Mouse (Mus musculus) forebrain, postnatal 0 days (tissue): ENCODE data around the gene Nfix. TPM values are rescaled to one million over a fixed set of nuclear protein-coding genes. Genes with fewer than 3 reads are reported as not detected.

Source experiments
- ATAC-seq: fragments of 200-750 bp; cut with Nextera tagmentation; 2 replicates; pipeline ENCODE4 v1.8.0; 2017; ENCODE audit warnings: mild to moderate bottlenecking, moderate library complexity
- DNase-seq: peaks from one replicate; pipeline ENCODE4 v3.0.0-alpha.2; 2015
- H3K27ac ChIP-seq: fragments of 300-500 bp; sonication (generic); 2 replicates; pipeline ENCODE4 v1.5.1; 2014; ENCODE audit warnings: low read depth, mild to moderate bottlenecking, antibody characterized with exemption, low read length, moderate library complexity, mixed read lengths
- H3K27me3 ChIP-seq: fragments of 300-500 bp; sonication (generic); 2 replicates; pipeline ENCODE4 v1.6.1; 2014; ENCODE audit warnings: mild to moderate bottlenecking, low read length, mixed read lengths; ENCODE audit not compliant: insufficient read depth
- H3K36me3 ChIP-seq: fragments of 300-500 bp; sonication (generic); 2 replicates; pipeline ENCODE4 v1.6.1; 2014; ENCODE audit warnings: mild to moderate bottlenecking, moderate library complexity; ENCODE audit not compliant: insufficient read depth
- H3K4me1 ChIP-seq: fragments of 300-500 bp; sonication (generic); 2 replicates; pipeline ENCODE4 v1.6.1; 2014; ENCODE audit warnings: antibody characterized with exemption; ENCODE audit not compliant: insufficient read depth
- H3K4me2 ChIP-seq: fragments of 300-500 bp; sonication (generic); 2 replicates; pipeline ENCODE4 v1.6.1; 2014; ENCODE audit warnings: low read depth, mild to moderate bottlenecking, moderate library complexity
- H3K4me3 ChIP-seq: fragments of 300-500 bp; sonication (generic); 2 replicates; pipeline ENCODE4 v1.5.1; 2014; ENCODE audit warnings: low read depth, low read length, mixed read lengths
- H3K9ac ChIP-seq: fragments of 300-500 bp; sonication (generic); 2 replicates; pipeline ENCODE4 v1.6.1; 2014; ENCODE audit warnings: mild to moderate bottlenecking
- H3K9me3 ChIP-seq: fragments of 300-500 bp; sonication (generic); 2 replicates; pipeline ENCODE4 v1.6.1; 2016; ENCODE audit warnings: low read length
- CTCF ChIP-seq: sonication (generic); IDR thresholded peaks from 2 replicates; pipeline ENCODE4 v1.5.1; 2016; ENCODE audit warnings: antibody characterized with exemption, control low read depth, low read depth
- WGBS: fragments of 180-500 bp; shearing (Covaris S2); extraction: QIAGEN DNeasy Blood & Tissue Kit; methylation state at CpG from one replicate; pipeline ENCODE4 v1.1.7; 2014; 5-methylcytosine and 5-hydroxymethylcytosine counted together
- polyA plus RNA-seq: library from polyadenylated mRNA; unstranded; fragments of >200 nt; fragmentation: Nextera tagmentation; extraction: Ambion mirVana; gene quantifications from 2 replicates; pipeline ENCODE4 v1.2.1, GENCODE M21; 2015
- total RNA-seq: library from RNA; depleted of rRNA; stranded (reverse); fragments of >200 nt; gene quantifications from 2 replicates; pipeline ENCODE4 v1.2.3, GENCODE M21; 2014

Gene Nfix
- total and polyA plus RNA-seq, 2 experiments from 2014 or later, result 111 to 376 TPM

DNA sequence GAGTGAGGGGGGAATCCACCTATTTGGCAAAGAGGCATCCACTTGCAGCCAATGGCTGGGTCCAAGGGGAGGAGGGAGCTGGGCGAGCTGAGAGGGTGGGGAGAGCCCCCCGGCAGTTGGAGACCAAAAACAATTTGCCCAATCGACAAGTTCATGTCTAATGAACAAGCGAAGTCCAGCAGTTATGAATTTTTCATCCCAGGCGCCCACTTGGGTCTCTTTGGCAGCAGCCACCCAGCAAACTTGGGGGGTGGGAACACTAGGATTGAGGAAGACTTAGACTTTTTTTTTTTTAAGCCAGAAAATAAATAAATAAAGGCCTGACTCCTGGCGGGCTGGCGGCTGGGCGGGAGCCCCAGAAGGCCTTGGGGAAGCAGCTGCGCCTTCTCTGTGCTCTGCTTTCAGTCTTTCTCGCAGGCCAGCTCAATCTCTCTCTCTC, 25.7 kb downstream of the Nfix start:
- Histone ChIP-seq H3K27me3 (no peaks in the 10 kb centered on the region; the same call in none of the 2 replicates), H3K36me3 (no peaks in the 10 kb centered on the region), H3K27ac (peak overlapping the region; percentile 95), H3K9ac (peak overlapping the region; percentile 37), H3K4me1 (peaks cover 29% of the 10 kb centered on the region), H3K4me3 (peak overlapping the region; percentile 48), H3K9me3 (no peaks in the 10 kb centered on the region), H3K4me2 (peak overlapping the region; percentile 71)
- 3% methylated on average over 10 of the region's 10 CpGs for WGBS
- TF ChIP-seq CTCF, result no peak
- DNase-seq, result peak; percentile 87
- peak; percentile 58 for ATAC-seq

DNA sequence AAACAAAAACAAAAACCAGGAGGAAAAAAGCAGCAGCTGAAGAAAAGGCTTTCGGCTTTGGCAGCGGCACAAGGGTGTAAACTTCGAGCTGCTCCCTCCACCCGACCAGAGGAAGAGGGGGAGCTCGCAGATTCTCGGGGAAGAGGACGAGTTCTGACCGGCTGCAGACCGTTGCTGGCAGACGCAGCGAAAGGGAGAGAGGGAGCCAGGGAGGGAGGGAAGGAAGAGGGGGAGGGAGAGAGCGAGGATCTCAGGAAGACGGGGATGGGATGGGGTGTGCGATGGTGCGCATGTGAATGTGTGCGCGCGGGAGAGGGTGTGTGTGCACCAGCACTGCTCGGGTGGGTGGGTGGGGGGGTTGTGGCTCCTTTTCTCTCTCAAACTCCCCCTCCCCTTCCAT, 26.3 kb downstream of the Nfix start:
- peak overlapping the region; percentile 71 for H3K4me2 ChIP-seq
- peak overlapping the region; percentile 95 for H3K27ac ChIP-seq
- H3K9me3 ChIP-seq, result no peaks in the 10 kb centered on the region
- DNase-seq (peak; percentile 92), ATAC-seq (peak; percentile 87)
- peaks cover 25% of the 10 kb centered on the region for H3K4me1 ChIP-seq
- no peak for TF ChIP-seq CTCF
- H3K9ac ChIP-seq, result peak overlapping the region; percentile 57
- H3K27me3 ChIP-seq, result no peaks in the 10 kb centered on the region; the same call in none of the 2 replicates
- H3K4me3 ChIP-seq, result peak overlapping the region; percentile 48
- H3K36me3 ChIP-seq, result no peaks in the 10 kb centered on the region
- WGBS, result 3% methylated on average over 17 of the region's 19 CpGs

DNA sequence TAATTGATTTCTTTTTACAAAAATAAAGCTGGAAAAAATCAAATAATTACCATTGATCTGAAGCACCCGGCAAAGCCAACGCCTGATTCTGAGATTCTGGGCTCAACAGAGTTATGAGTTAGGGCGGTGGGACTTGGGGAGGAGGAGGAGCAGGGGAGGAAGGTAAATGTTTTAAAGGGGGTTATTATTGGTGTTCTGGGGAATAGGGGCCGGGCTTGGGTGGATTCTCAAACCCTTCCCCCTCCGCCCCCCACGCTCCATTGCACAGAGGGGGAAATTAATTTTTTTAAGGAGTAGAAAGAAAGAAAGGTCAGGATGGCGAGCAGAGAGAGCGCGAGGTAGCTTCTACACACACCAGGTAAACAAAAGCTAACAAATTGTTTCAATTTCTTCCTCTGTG, 26.8 kb downstream of the Nfix start:
- peak overlapping the region; percentile 71 for H3K4me2 ChIP-seq
- 0 out of 2 replicates have a peak, but pooled peaks cover 4% of the 10 kb centered on the region for H3K36me3 ChIP-seq
- no peaks in the 10 kb centered on the region; the same call in none of the 2 replicates for H3K27me3 ChIP-seq
- DNase-seq (peak; percentile 68), ATAC-seq (peak; percentile 30; the same call in 1 of the 2 replicates)
- peak overlapping the region; percentile 57 for H3K9ac ChIP-seq
- H3K4me3 ChIP-seq, result peak overlapping the region; percentile 48
- peaks cover 20% of the 10 kb centered on the region for H3K4me1 ChIP-seq
- TF ChIP-seq CTCF, result no peak
- peak overlapping the region; percentile 95 for H3K27ac ChIP-seq
- no peaks in the 10 kb centered on the region for H3K9me3 ChIP-seq
- WGBS, result 3% methylated on average over 9 of the region's 9 CpGs

DNA sequence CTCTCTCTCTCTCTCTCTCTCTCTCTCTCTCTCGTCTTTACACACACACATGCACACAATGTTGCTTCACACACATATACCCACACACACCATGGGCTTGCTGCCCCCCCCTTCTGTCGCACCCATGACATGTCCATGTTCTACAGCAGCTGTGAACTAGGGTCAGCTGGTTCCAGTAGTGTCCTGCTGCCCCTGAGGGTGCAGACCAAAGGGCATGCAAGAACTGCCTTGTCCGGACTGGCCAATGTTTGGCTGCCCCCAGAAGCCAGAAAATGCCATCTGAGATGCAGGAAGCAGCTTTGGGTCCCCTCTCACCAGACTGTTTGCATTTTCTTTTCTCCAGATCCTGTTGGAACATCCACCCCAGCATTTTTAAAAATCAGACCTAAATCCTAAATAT, 27.5 kb downstream of the Nfix start:
- Histone ChIP-seq H3K4me1 (peaks cover 15% of the 10 kb centered on the region), H3K9me3 (no peaks in the 10 kb centered on the region), H3K27me3 (no peaks in the 10 kb centered on the region; the same call in 1 of the 2 replicates), H3K9ac (peak overlapping the region; percentile 57), H3K27ac (peak overlapping the region; percentile 95), H3K4me2 (peak overlapping the region; percentile 71), H3K4me3 (peak overlapping the region; percentile 48), H3K36me3 (0 out of 2 replicates have a peak, but pooled peaks cover 4% of the 10 kb centered on the region)
- TF ChIP-seq CTCF, result no peak
- ATAC-seq (no peak), DNase-seq (no peak)
- 8% methylated on average over 3 of the region's 3 CpGs for WGBS

DNA sequence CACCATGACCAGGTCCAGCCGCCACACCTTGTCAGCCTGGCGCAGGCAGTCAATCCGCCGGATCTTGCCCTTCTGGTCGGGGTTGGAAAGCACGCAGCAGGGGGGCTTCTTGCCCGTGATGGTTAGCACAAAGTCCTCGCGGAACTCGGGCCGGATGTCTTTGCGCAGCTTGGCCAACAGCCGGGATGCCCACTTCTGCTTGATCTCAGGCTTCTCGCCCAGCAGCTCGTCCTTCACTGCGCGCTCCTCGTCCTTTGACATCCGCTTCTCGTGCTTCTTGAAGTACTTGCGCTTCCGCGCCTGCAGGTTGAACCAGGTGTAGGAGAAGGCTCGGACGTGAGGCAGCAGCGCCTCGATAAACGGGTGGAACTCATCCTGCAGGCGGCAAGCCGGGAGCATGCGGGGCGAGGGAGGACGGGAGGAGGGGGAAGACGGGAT, 28.2 kb downstream of the Nfix start:
- peak overlapping the region; percentile 48 for H3K4me3 ChIP-seq
- 8% methylated on average over 34 of the region's 34 CpGs for WGBS
- peaks cover 14% of the 10 kb centered on the region for H3K4me1 ChIP-seq
- TF ChIP-seq CTCF, result peak; percentile 28; the same call in 1 of the 2 replicates
- peak overlapping the region; percentile 71 for H3K4me2 ChIP-seq
- H3K27me3 ChIP-seq, result no peaks in the 10 kb centered on the region; the same call in 1 of the 2 replicates
- DNase-seq (peak; percentile 64), ATAC-seq (no peak)
- H3K36me3 ChIP-seq, result peaks cover 6% of the 10 kb centered on the region; the same call in 1 of the 2 replicates
- no peaks in the 10 kb centered on the region for H3K9me3 ChIP-seq
- peak overlapping the region; percentile 95 for H3K27ac ChIP-seq
- H3K9ac ChIP-seq, result peak overlapping the region; percentile 57

DNA sequence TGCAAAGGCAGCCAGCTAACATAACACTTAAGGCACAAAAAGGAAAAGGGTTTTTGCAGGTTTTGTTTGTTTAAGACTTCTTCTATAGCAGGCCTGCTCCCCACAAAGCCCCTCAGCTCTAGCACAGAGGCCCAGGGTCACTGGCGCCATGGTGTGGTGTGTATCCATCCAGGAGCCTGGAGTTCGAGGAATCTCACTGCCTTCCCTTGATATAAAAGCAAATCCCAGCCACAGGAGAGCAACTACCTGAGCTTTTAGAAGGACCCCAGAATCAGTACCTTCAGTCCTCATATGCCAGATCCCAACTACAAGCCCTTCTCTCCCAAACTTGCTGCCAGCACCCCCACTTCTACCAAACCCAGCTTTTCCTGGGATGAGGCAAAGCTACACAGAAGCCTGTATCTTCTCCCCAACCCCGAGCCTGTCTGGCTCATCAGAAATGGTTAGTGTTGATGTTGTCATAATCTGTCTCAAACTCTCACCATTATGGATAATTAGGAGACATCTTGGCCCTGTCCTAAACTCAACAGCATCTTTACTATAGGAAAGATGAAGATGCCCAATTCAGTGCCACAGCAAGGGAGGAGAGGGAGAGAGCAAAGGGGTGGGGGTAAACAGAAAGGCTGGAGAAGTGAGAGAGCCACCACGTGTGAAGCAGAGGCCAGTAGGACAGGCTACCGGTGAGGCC, 29.0 kb downstream of the Nfix start:
- no peak for ATAC-seq
- no peaks in the 10 kb centered on the region; the same call in 1 of the 2 replicates for H3K27me3 ChIP-seq
- peak overlapping the region; percentile 57 for H3K9ac ChIP-seq
- H3K9me3 ChIP-seq, result no peaks in the 10 kb centered on the region
- peak; percentile 50 for DNase-seq
- WGBS, result 24% methylated on average over 5 of the region's 5 CpGs
- H3K4me3 ChIP-seq, result peak overlapping the region; percentile 48
- peak overlapping the region; percentile 95 for H3K27ac ChIP-seq
- peaks cover 12% of the 10 kb centered on the region; the same call in 1 of the 2 replicates for H3K36me3 ChIP-seq
- no peak for TF ChIP-seq CTCF
- H3K4me1 ChIP-seq, result peaks cover 14% of the 10 kb centered on the region
- peak overlapping the region; percentile 71 for H3K4me2 ChIP-seq
